Mouse (Mus musculus): ENCODE measurements around the gene Gm21149.
"Not testable (repeated sequence)": the region's sequence is repeated elsewhere in the genome, so short reads cannot be mapped to it uniquely, and the experiment has no call there.

The Gm21149 gene
- long read RNA-seq, experiment 1 = 0 reads
- long read RNA-seq, experiment 2 = 0 reads

DNA sequence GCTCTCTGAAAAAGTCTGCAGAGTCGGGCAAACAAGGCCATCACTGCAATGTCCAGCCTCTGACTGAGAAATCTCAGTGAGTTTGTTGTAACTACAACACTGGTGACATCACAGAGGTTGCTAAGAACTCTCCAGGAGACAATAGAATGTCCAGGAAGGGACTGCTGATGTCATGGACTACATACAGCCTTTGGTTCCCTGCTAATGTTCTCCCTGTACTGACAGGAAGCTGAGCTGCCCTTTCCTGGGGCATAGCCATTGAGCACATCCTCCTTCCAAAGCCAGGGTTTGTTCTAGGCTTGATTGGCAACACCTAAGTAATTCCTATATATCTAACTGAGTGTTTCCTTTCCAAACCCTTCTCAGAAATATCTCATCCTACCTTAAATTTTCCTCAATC is at the start of gene Gm21149:
Gm21149 (minus strand) TSS at position 101 of the 400 bp plus-strand sequence.
- intact Hi-C loops (cut with DNase I) = not testable (repeated sequence)

DNA sequence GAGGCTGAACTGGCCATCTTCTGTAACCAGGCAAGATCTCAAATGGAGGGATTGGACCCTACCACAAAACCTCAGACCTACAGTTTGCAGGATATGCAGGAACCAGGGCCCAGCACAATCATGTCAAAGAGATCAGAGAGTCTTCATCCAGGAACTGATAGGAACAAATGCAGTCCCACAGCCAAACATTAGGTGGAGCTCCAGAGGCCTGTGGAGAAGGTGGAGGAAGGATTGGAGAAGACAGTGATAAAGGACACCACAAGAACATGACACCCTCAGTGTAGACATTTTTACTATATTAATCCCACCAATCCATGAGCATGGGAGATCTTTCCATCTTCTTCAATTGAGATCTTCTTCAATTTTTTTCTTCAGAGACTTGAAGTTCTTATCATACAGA is 46.1 kb upstream of the Gm21149 start:
- intact Hi-C loops (cut with DNase I) = loop anchor here (10.0 kb wide), 1 partner anchor 62 kb away; no protein-coding TSS in a partner anchor

DNA sequence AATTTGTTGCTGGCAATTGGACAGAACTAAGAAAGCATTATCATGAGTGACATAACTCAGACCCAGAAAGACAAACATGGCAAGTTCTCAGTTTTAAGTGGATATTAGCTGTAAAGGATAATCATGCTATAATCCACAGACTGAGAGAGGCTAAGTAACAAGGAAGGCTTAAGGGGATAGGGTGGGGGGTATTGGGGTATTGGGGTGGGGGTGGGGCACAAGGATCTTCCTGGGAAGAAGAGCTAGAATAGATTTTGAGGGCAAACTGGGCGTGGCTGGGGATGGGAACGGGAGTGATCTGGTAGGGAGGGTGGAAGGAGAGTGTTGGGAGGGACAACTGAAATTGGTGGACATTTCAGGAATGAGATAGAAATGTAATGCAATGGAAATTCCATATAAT is 45.7 kb upstream of the Gm21149 start:
- intact Hi-C loops (cut with DNase I) = loop anchor here (10.0 kb wide), 1 partner anchor 63 kb away; no protein-coding TSS in a partner anchor

DNA sequence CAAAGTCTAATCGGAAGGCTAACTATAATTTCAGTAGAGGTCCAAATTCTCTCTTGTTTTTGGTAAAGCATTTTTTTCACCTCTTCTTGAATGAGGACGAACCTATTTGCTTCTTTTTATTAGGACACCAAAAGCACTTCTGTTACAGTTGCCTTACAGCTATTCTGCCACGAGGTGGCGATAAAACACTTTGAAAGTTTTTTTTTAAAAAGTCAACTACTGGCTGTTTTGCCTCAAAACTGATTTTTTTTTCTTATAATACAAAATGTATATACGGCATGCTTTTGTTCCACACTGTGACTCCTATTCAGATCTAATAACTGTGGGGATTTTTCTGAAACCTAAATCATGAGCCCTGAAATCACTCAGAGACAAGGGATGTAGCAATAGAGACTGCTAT is 44.1 kb upstream of the Gm21149 start:
- intact Hi-C loops (cut with DNase I) = loop anchor here (10.0 kb wide), 1 partner anchor 64 kb away; no protein-coding TSS in a partner anchor

DNA sequence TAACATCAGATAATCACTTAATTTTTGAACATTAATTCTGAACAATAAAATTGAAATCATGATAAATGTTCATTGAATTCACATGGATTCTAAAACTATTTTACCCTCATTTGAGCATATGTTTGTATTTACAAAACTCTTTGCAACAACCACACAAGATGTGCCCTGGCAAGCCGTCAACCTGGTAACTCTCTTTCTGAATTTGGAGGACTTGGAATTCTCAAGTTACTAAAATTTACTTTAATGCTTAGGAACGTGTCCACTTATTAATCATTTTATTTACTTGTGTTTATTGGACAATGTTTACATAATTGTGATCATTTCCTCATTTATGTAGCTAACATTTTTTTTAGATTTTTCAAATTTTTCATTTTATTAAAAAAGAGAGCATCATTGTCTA is 40.8 kb upstream of the Gm21149 start:
- intact Hi-C loops (cut with DNase I) = not testable (repeated sequence)

DNA sequence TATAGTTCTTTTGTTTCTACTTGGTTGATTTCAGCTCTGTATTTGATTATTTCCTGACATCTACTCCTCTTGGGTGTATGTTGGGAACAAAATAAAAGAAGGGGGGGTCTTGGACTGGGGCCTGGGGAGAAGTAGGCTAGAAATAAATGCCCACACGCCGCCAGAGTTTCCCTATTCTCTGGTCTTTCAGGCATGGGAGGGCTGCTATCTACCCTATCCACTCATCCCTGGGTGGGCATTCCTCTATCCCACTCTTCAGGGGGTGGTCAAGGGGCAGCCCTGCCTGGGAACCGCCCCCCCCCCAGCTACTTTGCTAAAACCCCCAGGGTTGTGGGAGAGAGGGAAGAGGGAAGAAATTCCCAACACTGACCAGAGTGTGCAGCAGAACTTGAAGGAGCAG is 35.9 kb upstream of the Gm21149 start:
- intact Hi-C loops (cut with DNase I) = not testable (repeated sequence)

DNA sequence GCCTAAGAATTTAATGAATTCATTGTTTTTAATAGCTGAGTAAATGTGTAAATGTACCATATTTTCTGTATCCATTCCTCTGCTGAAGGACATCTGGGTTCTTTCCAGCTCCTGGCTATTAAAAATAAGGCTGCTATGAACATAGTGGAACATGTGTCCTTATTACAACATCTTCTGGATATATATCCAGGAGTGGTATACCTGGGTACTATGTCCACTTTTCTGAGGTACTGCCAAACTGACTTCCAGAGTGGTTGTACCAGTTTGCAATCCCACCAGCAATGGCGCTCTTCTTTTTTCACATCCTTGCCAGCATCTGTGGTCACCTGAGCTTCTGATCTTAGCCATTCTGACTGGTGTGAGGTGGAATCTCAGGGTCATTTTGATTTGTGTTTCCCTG is 33.6 kb upstream of the Gm21149 start:
- intact Hi-C loops (cut with DNase I) = not testable (repeated sequence)

DNA sequence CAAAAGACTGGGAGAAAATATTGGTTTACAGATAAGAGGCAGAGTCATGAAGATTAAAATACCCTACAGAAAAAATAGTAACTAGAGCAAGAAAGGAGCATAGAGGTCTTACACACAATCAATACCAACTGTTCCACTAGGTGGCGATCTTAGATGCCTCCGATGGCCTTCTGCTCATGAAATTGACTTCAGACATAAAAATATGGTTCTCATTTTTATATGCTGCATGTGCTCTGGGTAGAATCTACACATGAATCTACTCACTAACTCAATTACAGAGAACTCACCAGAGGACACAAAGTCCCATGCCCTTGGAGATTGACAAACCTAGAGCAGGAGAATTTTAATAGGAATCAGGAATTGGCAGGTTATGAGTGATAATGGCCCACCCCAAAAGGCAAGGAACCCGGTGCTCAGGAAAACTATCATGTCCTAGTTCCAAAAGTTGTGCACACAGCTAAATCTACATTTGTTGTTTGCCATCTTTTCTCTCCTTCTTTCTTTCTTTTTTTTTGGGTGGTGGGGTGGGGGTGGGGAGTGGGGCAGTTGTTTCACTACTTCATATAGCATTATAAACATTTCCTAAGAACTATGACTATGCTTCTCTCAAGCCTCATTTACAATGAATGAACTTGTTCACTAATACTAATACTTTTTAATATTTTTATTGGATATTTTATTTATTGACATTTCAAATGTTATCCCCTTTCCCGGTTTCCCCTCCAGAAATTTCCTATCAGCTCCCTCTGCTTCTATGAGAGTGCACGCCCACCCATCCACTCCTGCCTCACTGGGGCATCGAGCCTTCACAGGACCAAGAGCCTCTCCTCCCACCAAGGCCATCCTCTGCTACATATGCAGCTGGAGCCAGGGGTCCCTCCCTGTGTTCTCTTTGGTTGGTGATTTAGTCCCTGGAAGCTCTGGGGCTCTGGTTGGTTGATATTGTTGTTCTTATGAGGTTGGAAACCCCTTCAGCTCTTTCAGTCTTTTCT is 32.4 kb upstream of the Gm21149 start:
- intact Hi-C loops (cut with DNase I) = not testable (repeated sequence)

DNA sequence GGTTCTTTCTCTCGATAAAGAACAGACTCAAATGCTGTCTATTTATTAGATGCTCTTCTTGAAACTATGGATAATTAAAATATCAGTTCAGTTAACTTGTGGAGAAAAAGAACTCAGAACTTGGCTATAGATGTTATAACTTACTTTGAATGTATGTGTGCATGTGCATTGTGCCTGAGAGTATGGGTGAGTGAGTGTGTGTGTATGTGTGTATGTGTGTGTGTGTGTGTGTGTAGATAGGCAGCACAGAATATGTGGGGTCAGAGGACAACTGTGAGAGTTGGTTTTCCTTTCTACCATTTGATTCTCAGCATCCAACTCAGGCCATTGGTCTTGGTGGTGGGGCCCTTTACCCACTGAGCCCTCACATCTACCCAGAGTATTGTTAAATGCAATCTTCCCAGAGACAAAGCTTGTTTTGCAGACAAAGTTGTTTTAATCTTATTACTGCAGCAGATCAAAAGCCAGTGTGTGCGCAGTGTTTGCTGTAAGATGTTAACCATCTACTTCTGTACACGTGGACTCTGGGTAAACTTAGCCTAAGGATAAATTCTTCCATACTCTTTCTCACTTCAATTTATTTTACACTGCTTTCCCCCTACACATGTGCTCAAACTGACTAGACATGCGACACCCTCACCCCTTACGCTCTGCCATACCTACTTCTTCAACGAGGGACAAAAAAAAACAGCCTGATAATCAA is 31.6 kb upstream of the Gm21149 start:
- intact Hi-C loops (cut with DNase I) = not testable (repeated sequence)

DNA sequence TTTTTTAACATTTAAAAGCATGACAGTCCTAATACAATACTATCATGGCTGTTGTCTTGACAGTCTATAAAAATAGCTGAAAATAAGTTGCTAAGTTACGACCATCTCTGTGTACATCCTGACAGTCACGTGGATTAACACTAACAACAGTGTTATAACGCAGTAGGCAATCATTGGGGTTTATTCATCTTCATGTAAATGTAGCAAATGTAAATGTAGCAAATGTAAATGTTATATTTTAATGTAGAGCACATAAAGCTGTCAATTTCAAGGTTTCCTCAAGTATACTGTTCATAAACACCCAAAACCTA is 30.9 kb upstream of the Gm21149 start:
- intact Hi-C loops (cut with DNase I) = no loop called here

DNA sequence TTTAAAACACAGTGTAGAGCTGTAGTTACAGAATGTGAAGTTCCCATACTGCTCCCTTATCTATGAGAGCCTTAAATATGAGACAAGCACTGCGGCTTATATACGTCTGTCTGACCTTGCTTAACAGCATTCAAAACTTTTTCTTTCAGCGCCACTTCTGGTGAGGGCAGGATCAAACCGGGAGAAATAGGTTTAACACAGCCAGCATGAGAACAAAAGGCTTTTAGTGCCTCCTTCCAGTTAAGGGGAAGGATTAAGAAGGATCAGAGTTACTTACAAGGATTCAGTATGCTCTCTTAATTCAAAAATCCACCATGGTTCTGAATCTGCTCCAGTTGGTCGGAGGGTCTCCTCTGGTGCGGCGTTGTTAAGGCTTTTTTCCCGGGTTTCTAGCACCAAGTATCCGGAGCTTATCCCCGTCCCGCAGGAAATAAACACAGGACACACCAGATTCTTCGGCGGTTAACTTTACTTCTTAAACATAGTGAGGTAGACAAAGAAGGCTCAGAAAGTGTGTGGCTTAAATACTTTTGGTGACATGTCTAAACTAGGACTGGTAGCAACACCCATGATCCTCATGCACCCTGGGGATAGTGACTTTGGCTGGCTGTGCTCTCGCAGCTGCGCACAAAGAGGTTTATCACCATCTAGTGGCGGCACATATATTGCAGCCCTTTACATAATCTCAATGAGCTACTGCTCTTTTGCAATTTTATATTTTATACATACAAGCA is 30.4 kb upstream of the Gm21149 start:
- intact Hi-C loops (cut with DNase I) = no loop called here

DNA sequence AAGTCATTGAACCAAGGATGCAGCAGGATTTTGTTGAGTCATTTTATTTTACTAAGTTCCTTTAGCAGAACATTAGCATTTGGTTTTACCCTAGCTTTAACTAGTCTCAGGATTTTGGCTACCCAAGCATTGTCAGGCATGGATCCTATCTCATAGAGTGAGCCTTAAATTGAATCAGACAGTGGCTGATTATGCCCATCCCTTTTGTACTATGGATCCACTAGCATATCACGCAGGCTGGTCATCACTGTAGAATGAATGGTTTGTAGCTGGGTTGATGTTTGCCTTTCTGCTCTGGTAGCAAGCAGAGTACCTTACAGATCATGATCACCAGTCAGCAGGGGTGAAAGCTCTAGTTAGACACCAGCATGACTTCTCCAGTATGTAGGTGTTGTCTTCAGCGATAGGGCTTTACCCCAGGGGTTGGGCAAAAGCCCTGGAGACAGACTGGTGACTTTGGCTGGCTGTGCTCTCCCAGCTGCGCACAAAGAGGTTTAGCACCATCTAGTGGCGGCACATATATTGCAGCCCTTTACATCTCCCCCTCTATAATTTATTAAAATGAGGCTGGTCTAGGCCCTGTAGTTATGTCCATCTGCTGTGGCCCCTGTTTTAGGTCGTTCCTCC is 22.6 kb upstream of the Gm21149 start:
- intact Hi-C loops (cut with DNase I) = not testable (repeated sequence)

DNA sequence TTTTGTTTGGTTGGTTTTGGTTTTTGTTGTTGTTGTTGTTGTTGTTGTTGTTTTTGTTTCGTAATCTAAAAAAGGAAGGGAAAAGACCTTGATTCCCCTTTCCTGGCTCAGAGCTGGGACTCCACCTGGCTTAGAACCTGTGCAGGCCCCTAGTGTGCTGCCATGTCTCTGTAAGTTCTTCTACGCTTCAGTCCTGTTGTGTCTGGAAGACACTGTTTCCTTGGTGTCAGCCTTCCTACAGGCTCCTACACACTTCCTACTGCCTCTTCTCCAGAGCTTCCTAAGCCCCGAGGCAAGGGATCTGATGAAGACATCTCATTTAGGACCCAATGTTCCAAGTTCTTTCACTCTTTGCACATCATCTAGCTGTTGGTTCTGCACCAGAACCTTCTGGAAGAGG is 22.0 kb upstream of the Gm21149 start:
- intact Hi-C loops (cut with DNase I) = not testable (repeated sequence)

DNA sequence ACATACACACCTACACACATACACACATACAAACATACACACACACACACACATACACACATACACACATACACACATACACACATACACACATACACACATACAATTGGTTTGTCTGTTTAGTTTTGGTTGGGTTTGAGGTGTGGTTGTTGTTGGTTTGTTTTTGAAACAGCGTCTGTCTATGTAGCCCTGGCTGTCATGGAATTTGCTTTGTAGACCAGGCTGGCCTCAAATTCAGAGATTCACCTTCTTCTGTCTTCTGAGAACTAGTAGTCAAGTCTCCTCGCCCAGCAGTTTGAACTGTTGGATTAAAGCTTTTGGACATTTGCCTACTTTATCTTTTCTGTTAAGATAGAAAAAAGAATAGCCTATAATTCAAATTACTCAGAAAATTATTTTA is 14.6 kb upstream of the Gm21149 start:
- intact Hi-C loops (cut with DNase I) = not testable (repeated sequence)

DNA sequence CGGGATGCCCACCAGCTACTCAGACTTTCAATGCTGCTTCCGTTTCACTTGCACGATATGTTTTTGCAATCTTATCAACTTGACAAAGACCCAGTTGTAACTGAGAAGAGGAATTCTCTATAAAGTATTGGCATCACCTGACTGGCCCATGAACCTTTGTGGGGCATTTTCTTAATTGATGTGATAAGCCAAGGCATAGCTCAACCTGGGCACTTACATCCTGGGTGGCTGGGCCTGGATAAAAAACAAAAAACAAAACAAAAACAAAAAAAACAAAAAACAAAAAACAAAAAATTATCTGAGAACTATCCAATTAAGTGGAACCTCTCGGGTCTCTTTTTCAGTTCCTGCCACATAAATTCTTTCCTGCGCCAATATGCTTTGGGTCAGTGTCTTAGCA is 12.4 kb upstream of the Gm21149 start:
- intact Hi-C loops (cut with DNase I) = no loop called here

DNA sequence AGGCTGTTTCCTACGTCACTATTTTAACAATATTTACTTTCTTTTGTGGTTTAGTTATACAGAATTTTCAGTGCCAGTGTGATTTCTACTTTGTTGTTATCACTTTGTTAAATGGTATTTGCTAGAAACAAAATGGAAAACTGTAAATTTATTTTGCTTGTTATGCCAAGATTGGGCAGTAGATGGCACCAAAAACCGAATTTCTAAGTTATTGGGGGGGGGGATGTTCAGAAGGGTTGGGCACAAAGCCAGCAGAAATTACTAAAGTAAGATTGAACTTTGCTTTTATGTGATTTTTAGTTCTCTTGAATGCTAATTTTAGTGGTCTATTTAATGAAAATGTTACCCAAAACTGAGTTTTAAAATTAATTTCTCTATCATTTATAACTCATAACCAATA is 8.3 kb upstream of the Gm21149 start:
- intact Hi-C loops (cut with DNase I) = not testable (repeated sequence)

DNA sequence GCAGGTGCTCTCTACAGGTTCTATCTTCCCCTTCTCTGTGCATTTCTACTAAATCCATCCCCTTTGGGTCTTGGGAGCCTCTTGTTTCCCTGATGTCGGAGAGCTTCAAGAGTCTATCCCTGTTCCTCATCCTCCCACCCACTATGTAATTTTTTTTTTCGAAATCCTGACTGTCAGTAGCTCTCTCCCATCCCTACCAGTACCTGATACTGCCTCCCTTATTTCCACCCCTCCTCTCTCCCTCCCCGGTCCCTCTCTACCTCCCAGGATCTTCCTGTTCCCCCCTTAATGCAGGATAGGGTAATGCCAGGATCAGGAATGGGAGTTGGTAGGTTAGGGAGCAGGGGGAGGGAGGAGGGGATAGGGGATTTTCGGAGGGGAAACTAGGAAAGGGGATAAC is 7.3 kb upstream of the Gm21149 start:
- intact Hi-C loops (cut with DNase I) = not testable (repeated sequence)

DNA sequence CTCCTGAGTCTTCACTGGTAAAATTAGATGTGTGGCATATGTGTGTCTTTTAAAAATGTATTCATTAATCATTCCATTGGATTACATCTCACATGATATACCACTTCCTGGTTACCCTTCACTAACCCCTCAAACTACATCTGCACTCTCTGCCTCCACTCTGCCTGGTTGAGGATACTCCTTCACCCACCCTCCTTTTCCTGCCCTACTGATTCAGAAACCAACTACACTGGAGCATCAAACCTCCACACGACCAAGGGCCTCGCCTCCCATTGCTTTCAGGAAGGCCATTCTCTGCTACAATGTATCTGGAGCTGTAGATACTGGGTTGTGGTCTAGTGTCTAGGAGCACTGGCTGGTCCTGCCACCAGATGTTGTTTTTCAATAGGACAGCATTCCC is 6.5 kb upstream of the Gm21149 start:
- intact Hi-C loops (cut with DNase I) = not testable (repeated sequence)

DNA sequence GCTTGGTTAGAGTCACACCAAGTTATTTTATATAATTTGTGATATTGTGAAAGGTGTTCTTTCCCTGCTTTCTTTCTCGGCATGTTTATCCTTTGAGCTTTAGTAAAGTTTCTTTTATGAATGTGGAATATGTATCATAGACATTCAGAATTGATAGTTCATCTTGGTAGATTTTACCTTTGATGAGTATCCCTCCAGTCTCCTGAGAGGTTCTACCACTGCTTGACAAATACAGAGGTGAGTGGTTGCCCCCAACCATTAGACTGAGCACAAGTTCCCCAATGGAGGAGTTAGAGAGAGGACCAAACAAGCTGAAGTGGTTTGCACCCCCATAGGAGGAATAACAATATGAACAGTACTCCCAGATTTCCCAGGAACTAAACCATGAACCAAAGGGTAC is 6.2 kb downstream of the Gm21149 start:
- intact Hi-C loops (cut with DNase I) = not testable (repeated sequence)

DNA sequence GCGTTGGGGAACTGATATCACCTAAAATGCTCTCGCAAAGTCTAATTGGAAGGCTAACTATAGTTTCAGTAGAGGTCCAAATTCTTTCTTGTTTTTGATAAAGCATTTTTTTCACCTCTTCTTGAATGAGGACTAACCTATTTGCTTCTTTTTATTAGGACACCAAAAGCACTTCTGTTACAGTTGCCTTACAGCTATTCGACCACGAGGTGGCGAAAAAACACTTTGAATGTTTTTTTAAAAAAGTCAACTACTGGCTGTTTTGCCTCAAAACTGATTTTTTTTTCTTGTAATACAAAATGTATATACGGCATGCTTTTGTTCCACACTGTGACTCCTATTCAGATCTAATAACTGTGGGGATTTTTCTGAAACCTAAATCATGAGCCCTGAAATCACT is 8.6 kb downstream of the Gm21149 start:
- intact Hi-C loops (cut with DNase I) = not testable (repeated sequence)

DNA sequence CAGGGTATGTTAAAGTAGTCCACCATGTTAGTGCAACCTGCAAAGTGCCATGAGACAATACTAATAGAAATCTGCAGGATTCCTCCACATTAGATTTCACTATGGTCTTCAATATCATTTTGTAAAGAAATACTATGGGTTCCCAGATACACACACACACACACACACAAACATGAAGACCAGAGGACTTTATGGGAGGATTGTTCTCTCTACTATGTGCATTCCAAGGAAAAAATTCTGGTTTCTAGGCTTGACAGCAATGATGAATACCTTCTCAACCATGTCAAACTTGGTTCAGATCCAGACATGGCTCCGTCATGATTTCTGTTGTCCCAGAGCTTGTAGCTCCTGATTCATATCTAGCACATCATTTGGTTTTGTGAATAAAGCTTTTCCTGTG is 10.1 kb downstream of the Gm21149 start:
- intact Hi-C loops (cut with DNase I) = not testable (repeated sequence)

All from adrenal gland (tissue).